Mouse (Mus musculus): ENCODE results near the gene Lhfpl5.

GRCm38 (mm10) chr17:28546925-28547324 is 28.5 kb upstream of the Lhfpl5 start:
- no peak for TF ChIP-seq POLR2A (IDR thresholded peaks at IDR 0.05; ENCODE audit: control insufficient read depth, extremely low read depth, insufficient read depth, low read length, poor library complexity)
- TF ChIP-seq CTCF (IDR thresholded peaks at IDR 0.05; ENCODE audit: borderline replicate concordance, control insufficient read depth, extremely low read depth, insufficient read depth, low read length, poor library complexity), result no peak

Measured in thymus, adult 2 months (tissue).